Mouse (Mus musculus) CH12.LX (cell line): ENCODE measurements around the gene Arl11. TPM values are rescaled to one million over a fixed set of nuclear protein-coding genes. Genes with fewer than 3 reads are reported as not detected.

ENCODE experiments used
- DNase-seq: peaks from one replicate; pipeline ENCODE4 v3.0.0-alpha.2; 2013; ENCODE audit errors: extremely low read depth
- H3K27ac ChIP-seq: 2 replicates; pipeline ENCODE4 v1.5.1; 2012; ENCODE audit warnings: low read depth, mild to moderate bottlenecking, control low read depth, moderate library complexity; ENCODE audit not compliant: insufficient read depth
- H3K27me3 ChIP-seq: replicated peaks from 2 replicates; pipeline ENCODE3; 2012; ENCODE audit warnings: inconsistent platforms
- H3K36me3 ChIP-seq, 2 experiments: replicated peaks in 1 of 2; 2 replicates each; pipeline versions ENCODE3 to v1.6.1; 2012; ENCODE audit warnings: inconsistent platforms in 1 of 2, low read length in 1 of 2, mild to moderate bottlenecking in 1 of 2, mixed read lengths in 1 of 2, moderate library complexity in 1 of 2; ENCODE audit not compliant: control insufficient read depth in 1 of 2, insufficient read depth in 1 of 2
- H3K4me1 ChIP-seq, 2 experiments: 2 replicates each; pipeline ENCODE4 v1.6.1; 2012; ENCODE audit warnings: inconsistent platforms in 1 of 2, moderate library complexity in 1 of 2; ENCODE audit not compliant: insufficient read depth in 2 of 2, control insufficient read depth in 1 of 2
- H3K4me2 ChIP-seq: 2 replicates; pipeline ENCODE4 v1.6.1; 2012; ENCODE audit warnings: low read depth, mild to moderate bottlenecking, control low read depth; ENCODE audit not compliant: poor library complexity, insufficient read depth, severe bottlenecking
- H3K4me3 ChIP-seq, 3 experiments: fragments of 150-350 bp in 1 of 3; sonication (generic) in 1 of 3; replicated peaks in 1 of 3; 2 replicates each; pipeline versions ENCODE3 to v1.5.1; 2011 to 2012; ENCODE audit warnings: low read depth in 2 of 3, low read length in 2 of 3, mild to moderate bottlenecking in 2 of 3, moderate library complexity in 2 of 3, control low read depth in 1 of 3, improper control_type of control experiment in 1 of 3, inconsistent platforms in 1 of 3, mixed read lengths in 1 of 3; ENCODE audit not compliant: poor library complexity in 1 of 3
- H3K79me2 ChIP-seq: replicated peaks from 2 replicates; pipeline ENCODE4 v1.6.1; 2012; ENCODE audit warnings: mild to moderate bottlenecking, moderate library complexity; ENCODE audit not compliant: control insufficient read depth, poor library complexity, insufficient read depth, severe bottlenecking; ENCODE audit errors: extremely low read depth
- H3K9ac ChIP-seq: 2 replicates; pipeline ENCODE4 v1.6.1; 2012; ENCODE audit warnings: low read depth, mild to moderate bottlenecking, control low read depth, moderate library complexity; ENCODE audit not compliant: insufficient read depth
- H3K9me3 ChIP-seq: replicated peaks from 2 replicates; pipeline ENCODE3; 2012; ENCODE audit warnings: low read length, inconsistent platforms, mixed read lengths
- BHLHE40 ChIP-seq: IDR thresholded peaks from 2 replicates; pipeline ENCODE4 v1.6.1; 2011; ENCODE audit warnings: mild to moderate bottlenecking, low read depth, low read length, improper control_type of control experiment
- CHD1 ChIP-seq: IDR thresholded peaks from 2 replicates; pipeline ENCODE4 v1.6.1; 2012; ENCODE audit warnings: low read depth, low read length, improper control_type of control experiment, inconsistent platforms
- CHD2 ChIP-seq: IDR thresholded peaks from 2 replicates; pipeline ENCODE4 v1.6.1; 2011; ENCODE audit warnings: low read length, improper control_type of control experiment
- CTCF ChIP-seq, 2 experiments: IDR thresholded peaks in 1 of 2; conservative IDR thresholded peaks in 1 of 2; 2 replicates each; pipeline ENCODE4 v1.5.1; 2011 to 2012; ENCODE audit warnings: low read depth in 2 of 2, low read length in 2 of 2, improper control_type of control experiment in 1 of 2, inconsistent platforms in 1 of 2, mild to moderate bottlenecking in 1 of 2, moderate library complexity in 1 of 2
- E2F4 ChIP-seq: IDR thresholded peaks from 2 replicates; pipeline ENCODE4 v1.6.1; 2011; ENCODE audit warnings: low read depth, low read length, improper control_type of control experiment; ENCODE audit not compliant: insufficient replicate concordance
- ELF1 ChIP-seq: IDR thresholded peaks from 2 replicates; pipeline ENCODE4 v1.6.1; 2014; ENCODE audit warnings: low read depth, mild to moderate bottlenecking, inconsistent platforms, low read length, improper control_type of control experiment
- EP300 ChIP-seq: IDR thresholded peaks from 2 replicates; pipeline ENCODE4 v1.6.1; 2011; ENCODE audit warnings: low read length, improper control_type of control experiment
- ETS1 ChIP-seq: conservative IDR thresholded peaks from 2 replicates; pipeline ENCODE4 v1.6.1; 2012; ENCODE audit warnings: low read depth, mild to moderate bottlenecking, inconsistent platforms, low read length, improper control_type of control experiment, moderate library complexity
- GABPA ChIP-seq: IDR thresholded peaks from 2 replicates; pipeline ENCODE4 v1.6.1; 2012; ENCODE audit warnings: low read depth, low read length, improper control_type of control experiment, inconsistent platforms; ENCODE audit not compliant: insufficient replicate concordance
- HCFC1 ChIP-seq: IDR thresholded peaks from 2 replicates; pipeline ENCODE4 v1.6.1; 2012; ENCODE audit warnings: low read depth, mild to moderate bottlenecking, inconsistent platforms, low read length, improper control_type of control experiment
- IRF4 ChIP-seq: IDR thresholded peaks from 2 replicates; pipeline ENCODE4 v1.6.1; 2014; ENCODE audit warnings: low read depth, mild to moderate bottlenecking, inconsistent platforms, low read length, improper control_type of control experiment
- JUN ChIP-seq: IDR thresholded peaks from 2 replicates; pipeline ENCODE4 v1.6.1; 2011; ENCODE audit warnings: low read depth, mild to moderate bottlenecking, low read length, improper control_type of control experiment, moderate library complexity; ENCODE audit not compliant: insufficient read depth
- JUND ChIP-seq: conservative IDR thresholded peaks from 2 replicates; pipeline ENCODE4 v1.6.1; 2011; ENCODE audit warnings: low read depth, low read length, improper control_type of control experiment
- MAZ ChIP-seq: IDR thresholded peaks from 2 replicates; pipeline ENCODE4 v1.6.1; 2012; ENCODE audit warnings: low read depth, mild to moderate bottlenecking, inconsistent platforms, low read length, improper control_type of control experiment, moderate library complexity
- MEF2A ChIP-seq: IDR thresholded peaks from 2 replicates; pipeline ENCODE4 v1.6.1; 2014; ENCODE audit warnings: low read depth, mild to moderate bottlenecking, inconsistent platforms, low read length, improper control_type of control experiment, borderline replicate concordance
- MXI1 ChIP-seq: IDR thresholded peaks from 2 replicates; pipeline ENCODE4 v1.6.1; 2011; ENCODE audit warnings: mild to moderate bottlenecking, low read depth, low read length, improper control_type of control experiment
- MYC ChIP-seq: IDR thresholded peaks from 2 replicates; pipeline ENCODE4 v1.6.1; 2011; ENCODE audit warnings: low read depth, mild to moderate bottlenecking, improper control_type of control experiment, low read length
- NELFE ChIP-seq: IDR thresholded peaks from 2 replicates; pipeline ENCODE4 v1.6.1; 2011; ENCODE audit warnings: low read depth, low read length, improper control_type of control experiment
- NRF1 ChIP-seq: IDR thresholded peaks from 2 replicates; pipeline ENCODE4 v1.6.1; 2014; ENCODE audit warnings: low read depth, mild to moderate bottlenecking, inconsistent platforms, low read length, improper control_type of control experiment, moderate library complexity
- PAX5 ChIP-seq: IDR thresholded peaks from 2 replicates; pipeline ENCODE4 v1.6.1; 2012; ENCODE audit warnings: low read length, inconsistent platforms, mixed read lengths
- POLR2A ChIP-seq: IDR thresholded peaks from 2 replicates; pipeline ENCODE4 v1.6.1; 2011; ENCODE audit warnings: low read depth, mild to moderate bottlenecking, improper control_type of control experiment, low read length
- POLR2AphosphoS2 ChIP-seq: IDR thresholded peaks from 2 replicates; pipeline ENCODE4 v1.6.1; 2011; ENCODE audit warnings: low read depth, low read length, improper control_type of control experiment
- RAD21 ChIP-seq: IDR thresholded peaks from 2 replicates; pipeline ENCODE4 v1.6.1; 2011; ENCODE audit warnings: low read depth, mild to moderate bottlenecking, low read length, improper control_type of control experiment, moderate library complexity
- SIN3A ChIP-seq: IDR thresholded peaks from 2 replicates; pipeline ENCODE4 v1.6.1; 2012; ENCODE audit warnings: low read length, improper control_type of control experiment, inconsistent platforms
- SMC3 ChIP-seq: IDR thresholded peaks from 2 replicates; pipeline ENCODE4 v1.6.1; 2011; ENCODE audit warnings: low read depth, low read length, improper control_type of control experiment
- TBP ChIP-seq: conservative IDR thresholded peaks from 2 replicates; pipeline ENCODE4 v1.6.1; 2011; ENCODE audit warnings: low read depth, low read length, improper control_type of control experiment
- TCF12 ChIP-seq: IDR thresholded peaks from 2 replicates; pipeline ENCODE4 v1.6.1; 2014; ENCODE audit warnings: low read depth, mild to moderate bottlenecking, inconsistent platforms, low read length, improper control_type of control experiment
- USF1 ChIP-seq: IDR thresholded peaks from 2 replicates; pipeline ENCODE4 v1.6.1; 2014; ENCODE audit warnings: low read depth, mild to moderate bottlenecking, inconsistent platforms, low read length, improper control_type of control experiment
- ZC3H11A ChIP-seq: IDR thresholded peaks from 2 replicates; pipeline ENCODE4 v1.6.1; 2012; ENCODE audit warnings: low read depth, mild to moderate bottlenecking, inconsistent platforms, low read length, improper control_type of control experiment
- ZKSCAN1 ChIP-seq: IDR thresholded peaks from 2 replicates; pipeline ENCODE4 v1.6.1; 2012; ENCODE audit warnings: low read depth, inconsistent platforms, low read length, improper control_type of control experiment, borderline replicate concordance
- ZMIZ1 ChIP-seq: IDR thresholded peaks from 2 replicates; pipeline ENCODE4 v1.6.1; 2012; ENCODE audit warnings: low read depth, mild to moderate bottlenecking, inconsistent platforms, low read length, improper control_type of control experiment
- ZNF384 ChIP-seq: IDR thresholded peaks from 2 replicates; pipeline ENCODE4 v1.6.1; 2012; ENCODE audit warnings: low read depth, low read length, improper control_type of control experiment, inconsistent platforms
- dilution Hi-C: fragments of 300-500 bp; cut with MboI; formaldehyde crosslinking; loops from 2 replicates; pipeline ENCODE4 v1.14.3; 2020; ENCODE audit warnings: low sequenced_read_pairs; ENCODE audit not compliant: extremely low pct_unique_long_range_greater_than_20kb, extremely low pct_ligation_motif_present
- in situ Hi-C: fragments of 300-500 bp; cut with MboI; formaldehyde crosslinking; loops from 3 replicates; pipeline ENCODE4 v1.14.3; 2019; ENCODE audit warnings: low sequenced_read_pairs, low pct_ligation_motif_present, low pct_unique_long_range_greater_than_20kb, mixed read lengths
- polyA plus RNA-seq: library from polyadenylated mRNA; unstranded; fragments of >175 nt; gene quantifications from 2 replicates; pipeline ENCODE4 v1.2.1, GENCODE M21; 2012; ENCODE audit warnings: low read depth; ENCODE audit not compliant: insufficient read length
- total RNA-seq, 2 experiments: library from RNA; depleted of rRNA; stranded (reverse); fragments of 300-350 nt in 1 of 2; fragments of >200 nt in 1 of 2; gene quantifications; 2 replicates each; pipeline ENCODE4 v1.2.3; 2012 to 2014

Arl11 gene
- total and polyA plus RNA-seq, 3 experiments, result 1.1 to 12.2 (median 11.7) TPM

DNA sequence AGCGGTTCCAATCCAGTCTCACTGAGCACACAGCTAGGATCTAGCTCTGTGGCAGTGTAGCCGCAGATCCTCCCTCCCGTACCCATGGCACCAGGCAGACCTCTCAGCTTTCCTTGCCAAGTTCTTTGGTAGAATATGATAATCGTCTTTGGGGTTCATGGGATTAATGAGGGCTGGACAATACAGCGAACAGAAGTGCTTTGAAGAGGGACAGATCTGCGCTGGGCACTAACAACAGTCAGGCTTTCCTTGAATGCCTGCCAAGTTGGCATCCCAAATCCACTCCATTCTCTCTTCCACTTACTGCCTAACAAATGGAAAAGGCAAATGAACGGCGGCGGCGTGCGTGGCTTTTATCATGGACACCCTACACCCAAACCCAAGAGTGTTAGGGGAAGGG is 21.0 kb downstream of the Arl11 start:
- H3K9me3 ChIP-seq, result no peaks in the 10 kb centered on the region
- dilution Hi-C loops, result no loop called here
- H3K4me2 ChIP-seq, result no peak overlapping the region
- no peaks in the 10 kb centered on the region for H3K79me2 ChIP-seq
- TF ChIP-seq NELFE, result no peak
- TF ChIP-seq CHD1, result no peak
- TF ChIP-seq CHD2, result no peak
- no peak for TF ChIP-seq SMC3
- TF ChIP-seq CTCF (conservative IDR thresholded peaks at IDR 0.05 in 1 of 2, IDR thresholded peaks at IDR 0.05 in 1 of 2; ENCODE audit: low read depth in 2 of 2, low read length in 2 of 2), result no peak
- no peak for TF ChIP-seq MEF2A
- no peak for TF ChIP-seq ELF1
- H3K36me3 ChIP-seq, result peaks cover 0 to 8% of the 10 kb centered on the region in 2 experiments
- H3K27ac ChIP-seq, result no peak overlapping the region
- DNase-seq, result no peak
- no peaks in the 10 kb centered on the region for H3K27me3 ChIP-seq
- H3K9ac ChIP-seq, result no peak overlapping the region
- peaks cover 3 to 21% of the 10 kb centered on the region in 2 experiments; a peak in 3 of 4 replicates for H3K4me1 ChIP-seq
- no peak overlapping the region for H3K4me3 ChIP-seq
- in situ Hi-C loops, result loop anchor here (5.0 kb wide), 1 partner anchor 167 kb away; no protein-coding TSS in a partner anchor

DNA sequence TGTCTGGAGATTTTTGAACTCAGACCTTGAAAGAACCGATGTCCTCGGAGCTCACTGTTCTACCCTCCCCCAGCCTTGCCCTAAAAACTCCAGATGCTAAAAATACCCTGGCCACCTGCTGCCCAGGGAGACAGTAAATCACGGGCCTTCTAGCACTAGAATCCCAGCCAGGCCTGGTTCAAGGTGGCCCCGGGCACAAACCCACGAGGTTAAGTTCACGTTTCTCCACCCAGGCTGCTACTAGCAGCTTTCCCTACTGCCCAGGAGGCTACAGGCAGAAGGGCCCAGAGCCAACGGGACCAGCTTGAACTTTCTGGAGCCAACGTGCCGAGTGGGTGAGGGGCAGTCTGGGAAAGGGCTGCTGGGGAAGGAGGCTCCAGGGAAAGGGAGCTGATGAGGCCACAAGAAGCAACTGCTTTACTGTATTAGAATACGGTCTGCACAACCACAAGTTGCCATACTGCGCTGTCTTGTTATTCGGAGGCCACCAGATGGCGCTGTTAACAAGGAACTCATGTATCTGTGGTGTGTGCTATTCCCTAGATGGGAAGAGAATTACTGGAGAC is 21.5 kb downstream of the Arl11 start:
- peak overlapping the region; percentile 24 for H3K4me2 ChIP-seq
- peak; percentile 88 for DNase-seq
- peak overlapping the region in 1 of 3 experiments; percentile 2 for H3K4me3 ChIP-seq
- H3K4me1 ChIP-seq, result peaks cover 3 to 21% of the 10 kb centered on the region in 2 experiments; a peak in 3 of 4 replicates
- H3K36me3 ChIP-seq, result peaks cover 0 to 11% of the 10 kb centered on the region in 2 experiments
- H3K79me2 ChIP-seq, result no peaks in the 10 kb centered on the region
- H3K27ac ChIP-seq, result no peak overlapping the region
- H3K27me3 ChIP-seq, result no peaks in the 10 kb centered on the region
- dilution Hi-C loops, result no loop called here
- H3K9me3 ChIP-seq, result no peaks in the 10 kb centered on the region
- in situ Hi-C loops, result loop anchor here (5.0 kb wide), 1 partner anchor 166 kb away; no protein-coding TSS in a partner anchor
- no peak overlapping the region for H3K9ac ChIP-seq
- TF ChIP-seq HCFC1 (no peak), POLR2A (no peak), RAD21 (peak; percentile 87), POLR2AphosphoS2 (no peak), IRF4 (no peak), ZC3H11A (no peak), MAZ (no peak), ZMIZ1 (no peak), TBP (no peak), CTCF (conservative IDR thresholded peaks at IDR 0.05 in 1 of 2, IDR thresholded peaks at IDR 0.05 in 1 of 2; ENCODE audit: low read depth in 2 of 2, low read length in 2 of 2) (peak; percentile 86 to 90), EP300 (no peak), USF1 (no peak), NRF1 (no peak), PAX5 (no peak), ELF1 (peak; percentile 20; the same call in 1 of the 2 replicates), ZKSCAN1 (no peak), MEF2A (peak; percentile 23; the same call in 1 of the 2 replicates), CHD1 (no peak), MYC (peak; percentile 31; the same call in 1 of the 2 replicates), MXI1 (no peak), ETS1 (no peak), E2F4 (no peak), JUND (no peak), TCF12 (no peak), SIN3A (no peak), GABPA (no peak), ZNF384 (no peak), BHLHE40 (0 out of 2 replicates have a peak, but pooled peaks have one; percentile 28), JUN (no peak)
